Mouse (Mus musculus): ENCODE data around the gene Ap2a1. TPM values are rescaled to one million over a fixed set of nuclear protein-coding genes. Genes with fewer than 3 reads are reported as not detected.
A peak's percentile ranks its signal among the peaks of the same experiment; 100 is the strongest.

The Ap2a1 gene
- polyA plus RNA-seq, 1 experiment, result 278 TPM

DNA sequence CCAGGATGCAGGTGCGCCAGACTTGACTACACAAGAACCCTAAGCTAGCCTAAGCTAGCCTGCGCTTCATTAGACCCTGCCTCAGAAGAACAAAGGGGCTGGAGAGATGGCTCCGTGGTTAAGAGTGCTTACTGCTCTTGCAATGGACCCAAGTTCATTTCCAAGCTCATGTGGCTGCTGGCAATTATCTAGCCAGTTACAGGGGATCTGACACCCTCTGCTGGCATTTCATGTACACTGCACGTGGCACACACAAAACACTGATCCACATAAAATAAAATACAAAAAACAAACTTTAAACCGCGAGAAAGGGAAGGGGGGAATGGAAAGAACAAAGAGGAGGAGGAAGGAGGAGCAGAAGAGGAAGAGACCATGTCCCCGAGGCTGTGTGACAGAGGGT, 28.9 kb upstream of the Ap2a1 start:
- no peak for TF ChIP-seq GATA1 (IDR thresholded peaks at IDR 0.05; ENCODE audit: low read length)

DNA sequence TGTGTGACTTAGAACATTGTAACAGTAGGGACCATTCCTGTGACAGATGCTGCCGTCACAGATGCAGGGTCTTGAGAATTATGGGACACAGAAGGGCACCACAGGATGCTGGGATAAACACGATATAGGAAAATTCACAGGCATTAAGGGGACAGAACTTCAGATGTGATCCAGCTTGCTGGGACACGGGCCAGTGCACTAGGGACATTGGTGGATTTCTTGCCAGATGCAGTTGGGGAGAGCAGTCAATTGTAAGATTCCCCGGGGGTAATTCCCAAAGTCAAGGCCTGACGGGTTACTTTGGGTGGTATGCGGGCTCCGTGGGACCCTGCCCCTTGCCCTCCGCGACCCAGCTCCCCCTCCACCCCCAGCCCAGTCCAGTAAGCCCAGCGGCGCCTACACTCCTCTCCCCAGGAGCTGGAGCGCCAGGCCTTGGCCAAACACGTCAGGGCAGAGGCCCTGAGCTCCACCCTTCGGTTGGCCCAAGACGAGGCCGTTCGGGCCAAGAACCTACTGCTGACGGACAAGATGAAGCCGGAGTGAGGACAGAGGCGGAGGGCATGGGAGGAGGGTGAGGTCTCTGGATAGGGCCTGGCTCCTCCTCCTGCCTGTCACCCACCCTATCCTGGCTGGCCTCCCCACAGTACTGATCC, 28.0 kb upstream of the Ap2a1 start:
- TF ChIP-seq GATA1 (IDR thresholded peaks at IDR 0.05; ENCODE audit: low read length), result no peak

DNA sequence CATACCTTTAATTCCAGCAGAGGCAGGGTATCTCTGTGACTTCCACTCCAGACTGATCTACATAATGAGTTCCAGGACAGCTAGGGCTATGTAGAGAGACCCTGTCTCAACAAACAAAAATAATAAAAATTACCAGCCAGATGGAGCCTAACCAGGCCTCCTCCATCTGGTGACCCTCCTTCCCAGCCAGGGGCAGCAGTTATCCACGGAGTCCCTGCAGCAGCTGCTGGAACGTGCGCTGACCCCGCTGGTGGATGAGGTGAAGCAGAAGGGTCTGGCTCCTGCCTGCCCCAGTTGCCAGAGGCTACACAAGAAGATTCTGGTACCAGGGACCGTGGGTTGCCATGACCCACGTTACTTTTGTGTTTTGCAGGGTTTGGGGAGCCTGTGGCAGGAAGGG, 27.0 kb upstream of the Ap2a1 start:
- TF ChIP-seq GATA1 (IDR thresholded peaks at IDR 0.05; ENCODE audit: low read length), result no peak

DNA sequence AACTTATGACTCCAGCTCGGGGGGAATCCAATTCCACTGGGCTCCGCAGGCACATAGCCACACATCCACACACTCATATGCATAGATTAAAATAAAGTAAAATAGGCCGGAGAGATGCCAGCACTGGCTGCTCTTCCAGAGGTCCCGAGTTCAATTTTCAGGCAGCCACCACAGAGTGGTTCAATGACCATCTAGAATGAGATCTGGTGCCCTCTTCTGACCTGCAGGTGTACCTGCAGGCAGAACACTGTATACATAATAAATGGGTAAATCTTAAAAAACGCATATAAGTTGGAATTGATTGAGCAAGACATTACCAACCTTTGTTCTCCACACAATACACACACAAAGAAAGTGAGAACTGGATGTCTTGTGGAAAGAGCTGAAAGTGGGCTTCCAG, 26.3 kb upstream of the Ap2a1 start:
- TF ChIP-seq GATA1 (IDR thresholded peaks at IDR 0.05; ENCODE audit: low read length), result no peak

DNA sequence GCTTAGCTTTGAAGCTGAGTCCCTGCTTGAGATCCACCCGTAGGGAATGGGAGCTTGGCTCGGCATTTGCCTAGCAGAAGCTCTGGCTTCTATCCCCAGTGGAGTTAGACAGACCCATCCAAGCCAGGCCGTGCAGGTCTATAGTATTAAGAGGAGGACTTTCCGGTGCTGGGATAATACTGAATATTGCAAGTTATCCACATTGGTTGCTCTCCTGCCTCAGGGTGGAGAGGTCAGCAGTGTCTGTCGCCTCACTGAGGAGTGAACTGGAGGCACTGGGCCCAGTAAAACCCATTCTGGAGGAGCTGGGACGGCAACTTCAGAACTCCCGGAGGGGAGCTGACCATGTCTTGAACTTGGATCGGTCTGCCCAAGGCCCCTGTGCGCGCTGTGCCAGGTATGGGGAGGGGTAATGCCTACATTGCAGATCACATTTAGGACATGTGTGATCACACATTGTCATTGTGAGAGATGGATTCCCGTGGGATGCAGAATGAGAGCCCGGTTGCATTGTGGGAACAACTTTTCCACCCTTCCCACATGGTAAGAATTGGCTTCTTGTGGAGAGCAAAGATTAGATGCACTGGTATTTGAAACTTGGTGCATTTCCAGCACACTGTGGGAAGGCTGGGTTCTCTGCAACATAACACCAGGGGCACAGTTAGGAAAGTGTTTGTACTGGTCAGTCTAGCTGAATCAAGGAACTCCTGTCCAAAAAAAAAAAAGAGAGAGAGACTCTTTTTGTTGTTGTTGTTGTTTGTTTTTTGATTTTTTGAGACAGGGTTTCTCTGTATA, 25.0 kb upstream of the Ap2a1 start:
- TF ChIP-seq GATA1 (IDR thresholded peaks at IDR 0.05; ENCODE audit: low read length), result no peak

DNA sequence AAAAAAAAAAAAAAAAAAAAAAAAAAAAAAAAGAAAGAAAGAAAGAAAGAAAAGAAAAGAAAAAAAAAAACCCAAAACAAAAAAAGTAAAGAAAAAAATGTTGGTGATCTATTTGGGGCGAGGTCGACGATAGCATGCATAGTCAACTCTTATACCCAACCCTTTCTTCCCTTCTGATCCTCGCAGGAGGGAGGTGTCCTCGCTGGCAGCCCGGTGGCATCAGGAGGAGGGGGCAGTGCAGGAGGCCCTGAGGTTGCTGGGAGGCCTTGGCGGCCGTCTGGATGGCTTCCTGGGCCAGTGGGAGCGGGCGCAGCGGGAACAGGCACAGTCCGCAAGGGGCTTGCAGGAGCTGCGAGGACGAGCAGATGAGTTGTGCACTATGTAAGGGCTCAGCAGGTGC, 24.3 kb upstream of the Ap2a1 start:
- no peak for TF ChIP-seq GATA1 (IDR thresholded peaks at IDR 0.05; ENCODE audit: low read length)

DNA sequence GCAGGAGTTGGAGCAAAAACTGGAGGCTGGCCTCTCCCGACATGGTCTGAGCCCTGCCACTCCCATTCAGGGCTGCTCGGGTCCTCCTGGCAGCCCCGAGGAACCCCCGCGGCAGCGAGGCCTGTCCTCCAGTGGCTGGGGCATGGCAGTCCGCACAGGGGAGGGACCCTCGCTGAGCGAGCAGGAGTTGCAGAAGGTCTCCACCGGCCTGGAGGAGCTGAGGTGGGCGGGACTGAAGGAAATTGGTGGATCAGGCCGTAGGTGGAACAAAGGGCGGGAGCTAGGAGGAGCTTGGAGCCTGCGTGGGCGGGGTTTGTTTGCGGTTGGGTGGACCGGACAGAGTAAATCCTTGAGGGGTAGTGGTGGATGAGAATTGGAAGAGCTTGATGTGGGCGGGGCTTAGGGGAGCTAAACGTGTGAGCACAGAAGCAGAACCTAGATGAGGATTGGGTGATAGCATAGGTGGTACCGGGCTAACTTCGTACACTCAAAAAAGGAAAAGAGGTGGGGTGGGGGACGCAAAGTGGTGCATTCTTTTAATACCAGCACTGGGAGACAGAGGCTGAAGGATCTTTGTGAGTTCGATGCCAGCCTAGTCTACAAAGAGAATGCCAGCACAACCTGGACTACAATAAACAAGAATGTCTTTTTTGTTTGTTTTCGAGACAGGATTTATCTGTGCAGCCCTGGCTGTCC, 23.5 kb upstream of the Ap2a1 start:
- TF ChIP-seq GATA1 (IDR thresholded peaks at IDR 0.05; ENCODE audit: low read length), result no peak

DNA sequence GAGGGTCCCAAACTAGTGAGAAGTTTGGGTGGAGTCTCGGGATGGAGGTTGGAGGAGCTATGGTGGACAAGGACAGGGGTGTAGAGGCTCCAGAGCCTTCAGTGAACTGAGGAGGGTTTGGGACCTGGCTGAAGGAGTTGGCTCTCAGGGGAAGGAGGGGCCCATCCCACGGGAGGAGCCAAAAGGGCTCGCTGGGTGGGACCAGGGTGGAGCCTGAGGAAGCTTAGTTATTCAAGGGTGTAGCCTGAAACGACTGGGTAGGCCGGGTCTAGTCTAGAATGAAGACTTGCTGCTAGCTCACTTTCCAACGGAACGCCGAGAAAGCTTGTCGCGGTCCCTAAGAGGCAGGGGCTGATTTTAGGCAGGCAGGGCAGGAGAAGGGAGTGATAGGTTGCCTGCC, 22.7 kb upstream of the Ap2a1 start:
- no peak for TF ChIP-seq GATA1 (IDR thresholded peaks at IDR 0.05; ENCODE audit: low read length)

DNA sequence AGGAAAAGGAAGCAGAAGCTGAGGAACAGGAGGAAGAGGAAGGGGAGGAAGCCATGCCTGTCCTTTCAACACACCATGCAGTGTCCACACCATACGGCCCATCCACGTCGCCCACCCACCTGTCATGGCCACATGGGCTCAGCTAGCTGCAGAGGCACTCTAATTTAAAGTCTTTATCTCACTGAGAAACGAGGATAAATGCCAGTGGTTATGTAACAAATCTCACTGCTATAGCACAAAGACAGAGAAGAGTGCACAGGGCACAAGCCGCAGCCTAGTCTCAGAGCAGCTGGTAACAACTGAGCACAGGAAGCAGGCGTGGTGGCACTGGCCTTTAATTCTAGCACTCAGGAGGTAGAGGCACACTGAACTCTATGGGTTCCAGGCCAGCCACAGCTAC, 20.6 kb upstream of the Ap2a1 start:
- TF ChIP-seq GATA1 (IDR thresholded peaks at IDR 0.05; ENCODE audit: low read length), result no peak

DNA sequence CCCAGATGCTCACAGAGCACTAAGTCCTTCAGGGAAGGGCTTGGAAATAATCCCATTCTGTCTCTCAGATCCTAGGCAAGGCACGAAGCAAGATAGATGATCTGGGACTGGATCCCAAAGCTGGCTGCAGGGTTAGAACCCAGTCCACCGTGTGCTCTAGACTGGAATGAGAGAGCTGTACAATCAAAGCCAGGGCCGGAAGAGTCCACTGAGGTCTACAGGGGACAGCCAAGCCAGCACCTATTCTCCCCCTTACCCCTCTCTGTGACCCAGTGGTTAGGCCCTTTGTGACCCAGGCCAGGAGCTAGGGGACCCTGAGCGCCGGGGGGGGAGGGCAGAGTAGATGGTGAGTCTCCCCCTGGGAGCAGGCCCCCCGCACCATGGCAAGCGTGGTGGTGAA, 13.6 kb upstream of the Ap2a1 start, which contains the start of gene Tsks:
Gene Tsks, plus strand, starts transcription at position 301 of the 400 bp plus-strand sequence.
- no peak for TF ChIP-seq GATA1 (IDR thresholded peaks at IDR 0.05; ENCODE audit: low read length)

DNA sequence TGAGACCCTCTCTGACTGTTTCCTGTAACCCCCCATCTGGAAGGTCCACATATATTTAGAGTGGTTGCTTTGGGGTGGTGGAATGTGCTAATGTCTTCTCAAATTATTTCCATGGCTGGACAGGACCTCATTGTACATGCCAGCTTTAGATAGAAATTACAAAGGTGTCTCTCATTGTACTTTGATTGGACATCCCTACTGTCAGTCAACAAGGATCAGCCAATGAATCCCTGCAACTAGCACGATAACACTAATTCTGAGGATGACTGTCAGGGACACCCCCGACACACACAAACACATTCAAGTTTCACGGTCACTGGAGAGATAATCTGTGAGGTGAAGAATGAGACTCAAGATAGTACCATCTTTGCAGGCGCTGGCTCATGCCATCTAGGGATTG, 9.4 kb upstream of the Ap2a1 start:
- TF ChIP-seq GATA1 (IDR thresholded peaks at IDR 0.05; ENCODE audit: low read length), result no peak

DNA sequence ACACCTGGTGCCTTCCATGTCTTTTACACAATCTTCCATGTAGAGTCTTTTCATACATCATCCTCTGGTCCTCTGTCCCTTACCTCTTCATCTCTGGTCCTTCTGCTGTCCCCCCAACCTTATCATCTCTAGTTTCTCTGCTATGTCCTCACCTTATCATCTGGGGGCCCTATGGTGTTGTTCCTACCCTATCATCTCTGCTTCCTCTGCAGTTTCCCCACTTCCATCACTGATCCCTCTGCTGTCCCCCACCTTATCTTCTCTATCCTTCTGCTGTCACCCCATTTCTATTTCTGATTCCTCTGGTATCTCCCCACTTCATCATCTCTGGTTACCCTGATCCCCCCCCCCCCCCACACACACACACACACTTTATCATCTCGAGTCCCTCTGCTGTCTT, 726 bp downstream of the Ap2a1 start:
- peak; percentile 85 for TF ChIP-seq GATA1 (IDR thresholded peaks at IDR 0.05; ENCODE audit: low read length)

DNA sequence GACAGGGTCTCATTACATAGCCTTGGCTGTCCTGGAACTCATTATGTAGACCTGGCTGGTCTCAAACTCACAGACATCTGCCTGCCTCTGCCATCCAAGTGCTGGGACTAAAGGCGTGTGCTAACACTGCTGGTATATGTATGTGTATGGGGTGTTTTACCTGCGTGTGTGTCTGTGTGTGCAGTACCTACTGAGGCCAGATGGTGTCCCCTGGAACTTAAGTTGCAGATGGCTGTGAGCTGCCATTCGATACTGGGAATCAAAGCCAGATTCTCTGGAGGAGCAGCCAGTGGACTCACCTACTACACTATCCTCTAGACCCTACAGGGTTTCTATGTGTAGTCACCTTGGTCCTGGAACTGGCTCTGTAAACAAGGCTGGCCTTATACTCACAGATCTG, 3.8 kb downstream of the Ap2a1 start:
- no peak for TF ChIP-seq GATA1 (IDR thresholded peaks at IDR 0.05; ENCODE audit: low read length)

DNA sequence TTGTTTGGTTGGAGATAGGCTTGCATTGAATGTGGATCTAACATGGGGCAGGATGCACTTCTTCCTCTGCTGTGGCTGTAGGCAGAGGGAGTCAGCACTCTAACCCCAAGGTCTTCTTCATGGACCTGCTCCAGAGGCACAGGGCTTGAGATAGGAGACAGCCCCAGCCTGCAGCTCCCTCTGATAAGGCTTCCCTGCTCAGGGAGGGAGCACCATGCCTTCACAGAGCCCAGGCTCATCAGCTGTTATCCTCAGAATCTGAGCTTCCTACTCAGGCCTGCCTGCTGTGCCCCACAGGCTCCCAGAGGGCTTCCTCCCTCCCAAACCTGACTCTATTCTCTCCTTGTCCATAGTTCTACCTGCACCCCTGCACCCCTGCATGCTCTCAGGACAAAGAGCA, 6.8 kb downstream of the Ap2a1 start:
- no peak for TF ChIP-seq GATA1 (IDR thresholded peaks at IDR 0.05; ENCODE audit: low read length)

DNA sequence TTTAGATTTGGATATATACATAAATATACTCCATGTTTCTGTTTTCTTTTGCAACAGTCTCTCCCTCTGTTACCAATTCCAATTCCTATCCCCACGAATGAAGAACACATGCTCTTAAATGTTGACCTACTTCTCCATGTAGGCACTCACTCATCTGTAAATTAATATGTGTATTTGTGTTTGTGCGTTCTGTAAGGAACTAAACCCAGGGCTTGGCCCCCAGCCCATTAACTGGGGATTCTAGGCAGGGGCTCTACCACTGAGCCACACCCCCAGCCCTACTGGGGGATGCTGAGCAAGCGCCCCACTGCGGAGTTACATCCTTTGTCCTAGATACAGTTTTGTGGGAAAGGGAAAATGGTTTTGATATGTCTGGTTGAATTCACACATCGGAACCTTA, 10.2 kb downstream of the Ap2a1 start:
- TF ChIP-seq GATA1 (IDR thresholded peaks at IDR 0.05; ENCODE audit: low read length), result no peak

DNA sequence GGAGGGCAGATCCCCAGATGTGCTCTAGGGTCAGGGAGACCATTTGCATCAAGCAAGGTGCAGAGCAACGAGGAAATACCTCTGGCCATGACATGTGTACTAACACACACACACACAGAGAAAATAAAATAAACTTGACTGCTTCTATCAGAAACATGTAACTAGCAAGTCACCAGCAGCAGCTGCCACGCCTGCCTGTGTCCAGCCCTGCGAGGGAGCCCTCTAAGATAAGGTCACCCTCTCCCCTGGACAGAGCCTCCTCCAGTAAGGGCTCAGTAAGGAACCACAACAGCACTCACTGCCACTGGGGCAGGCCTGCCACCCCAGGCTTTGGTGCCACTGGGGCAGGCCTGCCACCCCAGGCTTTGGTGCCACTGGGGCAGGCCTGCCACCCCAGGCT, 11.1 kb downstream of the Ap2a1 start:
- no peak for TF ChIP-seq GATA1 (IDR thresholded peaks at IDR 0.05; ENCODE audit: low read length)

DNA sequence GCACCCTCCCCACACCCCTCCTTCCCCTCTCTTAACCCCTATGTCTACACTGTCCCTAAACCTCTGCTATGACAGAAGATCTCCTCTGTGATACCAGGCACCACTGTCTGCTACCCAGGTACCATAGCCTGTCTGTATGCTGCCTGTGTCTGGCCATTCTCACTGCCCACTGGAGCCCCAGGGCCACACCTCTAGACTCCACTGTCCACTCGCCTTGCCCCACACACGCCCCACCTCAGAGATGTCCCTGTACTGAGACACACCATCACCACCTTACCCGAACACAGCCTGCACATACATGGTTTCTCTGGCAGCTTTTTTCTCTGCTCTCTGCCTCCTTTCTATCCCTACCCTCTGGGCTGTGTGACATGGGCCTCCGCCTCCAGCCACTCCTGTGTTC, 12.4 kb downstream of the Ap2a1 start:
- TF ChIP-seq GATA1 (IDR thresholded peaks at IDR 0.05; ENCODE audit: low read length), result no peak
